Mouse (Mus musculus): ENCODE data around the gene Lrrc1. TPM values are rescaled to one million over a fixed set of nuclear protein-coding genes. Genes with fewer than 3 reads are reported as not detected.
A peak's percentile ranks its signal among the peaks of the same experiment; 100 is the strongest.

Gene Lrrc1
- polyA plus RNA-seq, 2 experiments from 2014 or later: 2.2 to 3.6 TPM

DNA sequence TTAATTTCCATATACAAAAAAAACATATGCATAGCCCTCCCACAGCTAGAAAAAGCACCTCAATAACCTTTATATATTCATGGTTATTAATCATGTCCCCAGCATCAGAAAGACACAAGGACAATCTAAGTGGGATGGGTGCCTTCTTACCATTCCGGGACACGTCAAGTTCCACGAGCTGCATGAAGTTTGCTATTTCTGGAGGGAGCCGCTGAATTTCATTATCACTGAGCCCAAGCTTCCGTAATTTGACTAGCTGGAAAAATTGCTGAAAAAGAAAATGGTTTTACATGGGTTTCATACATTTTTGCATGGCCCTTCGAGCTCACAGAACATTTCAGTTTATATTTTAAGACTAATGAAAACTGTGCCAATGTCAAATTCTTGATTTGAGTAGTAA, 45.6 kb downstream of the Lrrc1 start:
- ATAC-seq: no peak

DNA sequence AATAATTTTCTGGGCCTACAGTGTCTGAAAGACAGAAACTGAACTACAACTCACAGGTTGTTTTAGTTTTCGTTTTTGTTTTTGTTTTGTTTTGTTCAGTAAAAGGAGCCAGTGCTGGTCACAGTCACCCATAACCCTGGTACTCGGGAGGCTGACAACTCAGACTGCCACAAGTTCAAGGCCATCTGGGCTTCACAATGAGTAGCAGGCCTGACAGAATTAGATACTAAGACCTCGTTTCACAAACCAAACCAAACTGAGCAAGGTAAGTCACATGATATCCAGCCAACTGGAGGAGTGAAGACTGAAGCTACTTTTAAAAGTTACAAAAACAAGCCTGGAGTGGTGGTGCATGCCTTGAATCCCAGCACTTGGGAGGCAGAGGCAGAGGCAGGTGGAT, 46.3 kb downstream of the Lrrc1 start:
- no peak for ATAC-seq

DNA sequence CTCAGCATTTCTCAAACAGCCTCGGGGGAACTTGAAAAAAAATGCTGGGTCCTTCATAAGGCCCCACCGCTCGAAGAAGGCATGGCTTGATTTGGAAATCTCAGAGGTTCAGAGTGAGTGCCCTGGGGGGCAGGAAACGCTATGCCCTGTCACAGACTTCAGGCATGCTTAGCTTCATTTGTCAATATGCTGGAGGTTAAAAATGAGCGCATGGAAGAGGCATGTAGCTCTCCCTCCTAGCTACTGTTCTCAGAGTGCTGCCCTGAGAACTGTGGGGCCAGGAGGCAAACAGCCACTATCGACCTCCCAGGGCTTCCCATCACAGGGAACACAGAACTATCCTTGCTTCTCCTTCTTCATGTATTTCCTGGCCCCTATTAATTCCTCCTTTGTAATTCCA, 47.5 kb downstream of the Lrrc1 start:
- no peak for ATAC-seq

DNA sequence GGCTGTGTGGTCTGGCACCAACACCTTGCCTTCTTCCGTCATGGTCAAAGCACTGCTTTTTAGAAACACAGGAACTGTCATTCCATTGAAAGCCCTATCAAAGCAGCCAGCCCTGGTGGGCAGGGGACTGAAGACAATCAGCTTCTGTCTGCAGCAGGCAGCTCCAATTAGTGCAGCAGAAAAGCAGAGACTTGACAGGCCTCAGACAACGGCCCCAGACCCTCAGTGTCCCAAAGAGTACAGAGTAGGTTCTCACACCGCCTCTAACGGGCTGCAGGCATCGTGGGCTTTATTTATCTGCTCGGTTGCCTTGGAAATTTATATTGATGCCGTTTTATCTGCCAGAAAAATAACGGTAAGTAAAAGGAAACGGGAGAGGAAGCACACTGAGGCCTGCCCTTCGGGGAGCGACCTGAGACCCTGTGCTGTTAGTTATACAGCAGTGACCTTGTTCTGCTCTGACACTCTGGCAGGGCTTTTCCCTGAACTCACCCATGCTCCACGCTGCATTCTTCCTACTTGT, 48.1 kb downstream of the Lrrc1 start:
- ATAC-seq: no peak

DNA sequence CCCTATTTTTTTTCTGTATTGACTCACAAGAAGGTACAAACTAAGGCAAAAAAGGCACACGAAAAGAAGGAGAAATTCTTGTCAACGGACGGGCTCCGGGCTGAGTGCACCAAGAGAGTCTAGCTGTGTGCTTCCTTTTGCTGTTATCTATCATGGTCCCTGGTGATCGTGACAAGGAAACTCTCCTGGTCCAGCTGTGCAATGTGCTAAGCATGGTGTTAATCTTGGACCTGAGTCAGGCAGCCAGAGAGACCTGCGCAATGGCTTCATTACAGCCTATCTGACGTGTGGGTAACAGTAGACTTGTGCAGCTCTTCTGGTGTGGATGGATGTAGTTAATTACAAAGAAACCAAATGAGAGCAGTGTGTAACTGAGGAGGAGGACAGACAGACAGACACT, 50.4 kb downstream of the Lrrc1 start:
- ATAC-seq: no peak

DNA sequence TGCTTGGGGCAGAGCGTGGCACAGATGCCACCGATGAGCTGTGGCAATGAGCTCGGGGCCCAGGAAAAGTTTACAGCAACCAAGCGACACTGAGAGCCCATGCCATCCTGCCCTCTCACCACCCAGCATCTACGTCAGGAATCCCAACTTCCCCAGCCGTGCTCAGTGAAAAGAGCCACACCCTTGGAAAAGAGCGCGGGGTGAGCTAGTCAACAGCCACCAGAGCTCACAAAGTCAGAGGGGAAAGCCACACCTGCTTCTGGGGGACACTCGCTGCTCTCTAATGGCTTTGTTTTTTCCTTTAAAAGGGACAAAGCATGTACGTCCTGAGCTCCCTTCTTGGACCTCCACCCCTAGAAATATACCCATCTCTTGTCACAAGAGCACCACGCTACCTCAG, 56.1 kb downstream of the Lrrc1 start:
- ATAC-seq: no peak

DNA sequence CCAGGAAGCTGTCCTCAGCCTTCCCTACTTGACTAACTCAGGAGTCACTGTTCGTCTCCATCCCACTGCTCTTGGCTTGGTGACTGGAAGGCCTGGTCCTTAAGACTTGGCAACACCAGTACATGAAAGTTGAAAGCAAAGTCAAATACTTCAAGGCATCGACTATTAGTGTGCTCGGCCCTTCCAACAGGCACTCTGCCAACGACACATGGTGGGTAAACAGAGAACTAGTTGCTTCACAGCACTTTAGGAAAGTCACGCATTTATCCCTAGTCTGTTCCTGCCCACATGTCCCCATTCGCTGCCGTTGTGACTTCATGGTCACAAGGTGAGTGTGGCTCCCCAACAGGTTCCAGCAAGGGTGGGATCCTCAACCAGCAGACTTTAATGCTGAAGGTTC, 57.2 kb downstream of the Lrrc1 start:
- no peak for ATAC-seq

DNA sequence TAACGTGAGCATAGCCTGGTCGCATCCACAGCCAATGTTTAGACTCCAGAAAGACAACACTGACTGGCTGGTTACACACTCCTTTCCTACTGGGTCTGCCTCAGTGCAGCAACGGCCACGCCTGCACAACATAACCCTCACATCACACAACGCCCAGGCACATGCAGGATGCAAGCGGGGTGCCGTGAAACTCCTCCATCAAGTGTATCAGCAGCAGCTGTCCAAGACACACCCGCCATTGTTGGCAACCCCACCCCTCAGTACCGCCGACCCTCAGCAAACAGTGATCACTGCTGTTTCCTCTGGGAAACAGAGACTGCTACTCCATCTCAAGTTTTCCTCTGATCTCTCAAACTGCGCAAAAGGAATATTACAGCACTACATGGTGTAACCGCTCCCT, 58.8 kb downstream of the Lrrc1 start:
- ATAC-seq: no peak

DNA sequence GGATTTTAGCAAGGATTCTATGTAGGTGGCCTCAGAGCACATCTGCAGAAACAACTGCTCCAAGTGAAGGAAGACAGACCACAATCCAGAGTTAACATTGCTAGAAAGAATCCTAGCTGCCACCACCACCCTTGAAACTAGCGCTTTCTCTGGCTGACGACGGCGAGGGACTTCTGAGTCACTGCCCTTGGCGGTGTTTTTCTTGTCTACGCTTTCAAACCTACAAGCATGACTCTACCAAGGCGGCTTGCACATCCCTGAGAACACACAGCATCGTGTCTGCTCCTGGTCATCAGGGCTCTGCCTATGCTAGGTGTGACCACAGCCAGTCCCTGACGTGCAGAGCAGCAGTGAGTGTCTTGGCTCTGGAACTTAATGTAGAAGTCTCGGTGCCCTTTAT, 59.9 kb downstream of the Lrrc1 start:
- no peak for ATAC-seq

DNA sequence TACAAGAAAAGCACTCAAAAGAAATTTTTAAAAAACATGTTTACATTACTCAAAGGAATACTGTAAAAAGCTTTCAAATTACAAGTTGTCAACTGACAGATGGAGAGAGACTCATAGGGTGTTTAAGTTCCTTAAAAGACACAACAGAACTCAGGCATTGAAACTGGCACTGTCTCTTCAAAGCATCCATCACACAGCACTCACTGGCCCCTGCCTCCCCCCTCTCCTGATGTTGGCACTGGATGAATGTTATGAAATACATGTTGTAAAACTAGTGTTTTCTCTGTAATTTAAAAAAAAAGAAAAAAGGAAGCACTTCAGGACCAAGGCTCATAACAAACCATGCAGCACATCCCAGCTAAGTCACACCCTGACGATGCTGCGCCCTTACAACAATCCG, 61.1 kb downstream of the Lrrc1 start:
- no peak for ATAC-seq

DNA sequence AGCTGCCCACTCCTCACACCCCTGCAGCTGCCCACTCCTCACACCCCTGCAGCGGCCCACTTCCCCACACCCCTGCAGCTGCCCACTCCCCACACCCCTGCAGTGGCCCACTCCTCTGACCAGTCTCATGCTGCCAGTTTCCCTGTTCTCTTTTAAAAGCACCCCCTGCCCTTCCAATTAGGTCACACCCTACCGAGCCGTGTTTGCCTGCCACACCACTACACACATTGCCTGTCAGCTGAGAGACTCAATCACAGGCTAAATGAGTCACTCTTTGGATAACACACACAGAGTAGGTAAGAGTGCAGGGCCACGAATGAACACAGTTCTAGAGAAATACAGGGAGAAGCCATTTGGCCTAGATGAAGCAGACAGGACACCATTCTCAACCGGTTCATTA, 62.4 kb downstream of the Lrrc1 start:
- ATAC-seq: no peak

DNA sequence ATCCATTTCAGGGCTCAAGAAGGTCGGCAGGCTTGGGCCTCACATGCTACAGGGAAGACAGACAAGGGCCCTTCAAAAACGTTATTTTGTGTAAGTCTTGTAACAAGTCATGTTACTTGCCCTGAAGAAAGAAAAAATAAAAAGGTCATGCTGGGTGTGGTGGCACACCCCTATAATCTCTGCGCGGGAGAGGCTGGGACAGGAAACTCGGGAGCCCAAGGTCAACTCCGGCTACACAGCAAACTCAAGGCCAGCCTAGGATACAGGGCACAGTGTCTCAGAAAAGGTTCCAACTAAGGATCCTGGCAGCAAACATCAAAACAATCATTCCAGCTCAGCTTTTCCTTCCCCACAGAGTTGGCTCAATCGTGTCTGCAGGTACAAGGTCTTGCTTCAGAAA, 63.3 kb downstream of the Lrrc1 start:
- no peak for ATAC-seq

DNA sequence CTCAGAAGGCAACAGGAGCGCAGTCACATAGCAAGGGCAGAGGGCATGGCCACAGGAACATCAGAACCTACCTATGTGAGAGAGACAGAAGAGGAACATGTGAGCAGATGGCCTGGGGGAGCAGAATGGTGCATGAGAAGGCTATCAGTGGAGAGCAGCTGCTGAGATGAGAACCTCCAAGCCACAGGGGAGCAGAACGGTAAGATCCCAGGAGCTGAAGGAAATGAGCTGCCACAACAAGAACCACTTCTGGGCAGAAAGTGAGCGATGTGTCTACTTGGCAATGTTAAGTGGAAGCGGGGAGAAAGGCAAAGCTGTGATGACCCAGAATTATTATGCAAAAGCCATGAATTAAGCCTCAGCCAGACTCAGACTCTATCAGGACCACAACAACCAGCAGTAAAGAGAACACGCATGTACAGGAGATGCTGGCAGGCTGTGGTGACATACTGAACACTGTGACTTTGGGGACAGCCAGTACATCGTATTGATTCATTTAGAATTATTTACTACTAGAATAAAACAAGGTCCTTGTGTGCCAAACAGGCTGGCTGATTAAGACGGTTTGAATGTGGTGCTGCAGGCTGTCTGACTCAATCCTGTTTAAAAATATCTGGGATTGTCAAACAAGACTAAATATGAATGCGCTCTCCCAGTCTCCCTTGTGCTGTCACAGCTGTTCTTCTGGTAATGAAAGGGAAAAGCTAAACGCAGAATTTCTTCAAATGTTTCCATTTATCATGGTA, 63.9 kb downstream of the Lrrc1 start:
- ATAC-seq: no peak

DNA sequence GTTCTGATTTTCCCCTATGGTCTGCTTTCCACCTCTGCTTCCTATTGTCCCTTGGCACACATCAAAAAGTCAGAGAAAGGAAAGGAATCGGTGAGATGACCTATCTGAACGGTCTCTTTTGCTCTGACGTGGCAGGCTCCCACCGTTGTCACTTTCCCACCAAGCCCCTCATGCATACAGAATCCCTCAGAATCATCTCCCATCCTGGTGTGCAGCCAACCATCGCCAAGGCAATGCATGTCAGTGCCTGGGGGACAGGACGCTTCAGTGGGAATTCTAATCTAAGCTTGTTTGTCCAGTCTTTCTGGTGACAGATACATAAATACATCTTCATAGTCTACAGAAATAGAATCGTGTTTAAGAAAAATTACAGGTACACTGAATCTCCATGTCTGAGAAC, 64.7 kb downstream of the Lrrc1 start:
- no peak for ATAC-seq

DNA sequence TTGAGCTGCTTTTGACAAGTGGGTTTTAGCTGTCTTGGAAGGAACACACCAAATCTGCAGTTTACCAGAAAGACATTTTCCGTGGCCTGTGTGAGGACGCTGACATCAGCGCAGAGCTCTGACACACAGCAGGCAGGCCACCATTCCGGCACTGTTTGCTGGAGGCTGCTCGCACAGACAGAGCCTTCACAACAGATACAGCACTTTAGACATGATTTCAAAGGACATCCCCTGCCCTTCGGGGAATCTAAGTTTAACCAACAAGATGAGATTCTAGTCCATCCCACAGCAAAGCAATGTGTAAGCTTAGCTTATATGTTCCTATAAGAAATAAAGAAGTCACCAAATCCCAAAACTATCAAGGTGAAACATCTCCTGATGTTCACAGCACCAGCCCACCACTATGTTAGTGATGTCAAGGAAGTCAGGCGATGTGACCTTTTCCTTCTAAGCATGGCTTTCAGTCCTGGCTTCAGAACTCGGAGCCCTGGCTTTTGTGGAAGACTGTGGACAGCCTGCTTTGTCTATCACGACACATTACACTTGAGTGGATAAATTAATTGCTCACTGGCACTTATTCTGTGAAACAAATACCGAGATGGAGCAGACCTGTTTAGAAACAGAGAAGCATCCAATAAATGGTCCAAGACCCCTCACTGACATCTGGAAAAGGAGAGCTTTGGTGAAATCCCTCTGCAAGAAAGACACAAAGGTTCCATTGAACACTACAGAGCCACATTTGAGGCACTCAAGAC, 66.3 kb downstream of the Lrrc1 start:
- no peak for ATAC-seq

DNA sequence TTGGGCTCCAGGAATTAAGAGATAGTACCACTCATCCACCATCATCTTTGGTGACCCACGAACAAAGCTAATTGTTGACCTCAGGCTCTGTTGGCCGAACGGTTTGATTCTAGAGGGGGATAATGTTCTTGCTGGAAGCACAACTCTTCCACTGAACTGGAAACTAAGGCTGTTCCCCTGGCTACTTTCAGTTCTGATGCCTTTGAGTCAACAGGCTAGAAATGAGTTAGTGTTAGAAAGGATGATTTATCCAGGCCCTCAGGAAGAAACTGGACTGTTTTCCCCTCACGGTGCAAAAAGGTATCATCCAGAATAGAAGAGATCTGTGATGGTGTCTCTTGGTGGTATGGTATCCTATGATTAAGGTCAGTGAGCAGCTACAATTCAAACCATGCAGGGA, 70.1 kb downstream of the Lrrc1 start:
- ATAC-seq: no peak

DNA sequence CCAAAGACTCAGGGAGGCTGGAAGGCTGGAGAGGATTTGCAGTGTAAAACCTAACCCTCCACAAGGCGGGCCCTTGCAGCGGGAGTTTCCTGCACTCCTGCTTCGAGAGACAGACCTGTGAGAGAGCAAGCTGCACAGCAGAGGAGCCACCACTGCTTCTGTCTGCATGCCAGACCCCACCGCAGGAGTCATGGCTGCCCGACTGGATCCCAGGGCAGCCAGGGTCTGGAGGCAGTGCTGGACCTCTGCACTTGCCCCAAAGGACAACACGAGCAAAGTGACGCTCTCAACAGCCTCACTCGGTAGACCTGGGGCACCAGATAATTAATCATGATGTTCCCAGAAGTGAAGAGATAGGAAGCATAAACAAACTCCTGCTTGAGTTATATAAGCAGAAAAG, 72.1 kb downstream of the Lrrc1 start:
- ATAC-seq: no peak

DNA sequence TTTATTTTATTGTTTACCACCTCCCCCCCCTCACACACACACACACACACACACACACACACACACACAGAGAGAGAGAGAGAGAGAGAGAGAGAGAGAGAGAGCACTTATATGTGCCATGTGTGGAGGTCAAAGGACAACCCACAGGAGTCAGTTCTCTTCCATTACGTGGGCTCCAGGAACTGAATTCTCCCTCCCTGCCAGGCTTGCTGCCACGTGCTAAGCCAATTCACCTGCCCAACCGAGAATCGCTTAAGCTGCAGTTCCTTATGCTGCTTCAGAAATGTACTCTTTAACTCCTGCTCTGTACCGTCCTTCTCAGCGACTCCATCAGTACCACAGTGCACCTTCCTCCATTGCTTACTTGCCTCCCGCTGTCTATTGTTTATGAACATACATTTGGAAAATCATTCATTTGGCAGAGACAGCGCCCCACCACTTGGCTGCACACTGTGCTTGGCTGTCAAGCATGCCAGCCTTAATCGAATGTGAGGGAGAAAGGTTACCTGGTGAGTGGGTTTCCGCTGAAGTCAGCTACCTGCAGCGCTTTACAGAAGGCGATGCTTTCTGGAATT, 72.9 kb downstream of the Lrrc1 start:
- no peak for ATAC-seq

DNA sequence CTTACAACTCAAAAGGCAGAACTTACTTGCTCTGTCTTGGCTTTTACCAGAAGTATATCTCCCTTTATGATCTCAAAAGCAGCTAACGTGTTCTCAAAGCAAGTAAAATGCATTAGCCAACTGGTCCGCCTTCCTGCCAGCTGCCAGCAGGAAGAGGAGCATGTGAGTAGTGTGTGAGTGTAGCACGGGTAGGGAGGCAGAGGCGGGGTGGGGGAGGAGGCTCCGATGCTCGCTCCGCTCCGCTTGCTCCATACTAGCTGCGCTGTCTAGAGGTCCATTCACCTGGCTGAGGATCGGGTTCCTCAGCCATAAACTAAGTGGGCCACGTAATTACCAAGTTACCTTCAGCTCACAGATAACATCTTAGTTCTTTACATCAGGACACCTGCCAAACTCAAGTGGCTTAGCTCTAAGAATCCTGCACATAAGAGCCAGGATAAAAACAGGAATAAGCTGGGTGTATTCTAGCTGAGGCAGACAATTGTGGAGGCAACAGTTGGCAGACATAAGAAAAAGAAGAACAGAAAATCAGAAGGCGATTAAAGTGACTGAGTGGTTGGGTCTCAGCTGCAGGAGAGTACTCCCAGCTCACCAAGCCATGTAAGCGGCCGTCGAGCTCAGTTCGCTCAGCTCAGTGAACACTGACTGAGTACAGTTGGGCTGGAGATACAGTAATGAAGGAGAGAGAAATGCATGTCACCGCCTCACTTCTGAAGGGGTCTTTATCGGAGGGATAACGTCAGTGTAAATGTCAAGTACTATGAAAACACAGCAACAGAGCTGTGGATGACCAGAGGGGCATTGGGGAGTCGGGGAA, 74.7 kb downstream of the Lrrc1 start:
- peak; percentile 64 for ATAC-seq

DNA sequence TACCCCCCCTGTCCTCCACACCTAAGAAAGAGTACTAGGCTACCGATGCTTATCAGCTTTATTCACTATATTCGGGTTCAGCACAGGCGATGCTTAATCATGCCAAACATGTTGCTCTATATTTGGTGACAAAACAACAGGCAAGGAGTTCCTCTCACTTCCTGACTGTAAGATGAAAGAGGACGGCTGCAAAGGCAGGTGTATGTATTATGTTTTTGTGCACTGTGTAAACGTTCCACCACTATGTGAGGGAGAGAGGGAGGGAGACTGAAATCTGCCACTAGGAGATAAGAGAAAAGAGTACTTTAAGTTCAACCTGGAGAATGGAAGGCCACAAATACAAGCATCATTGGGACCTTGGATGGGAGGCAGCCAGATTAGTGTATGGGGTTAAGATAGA, 77.7 kb downstream of the Lrrc1 start:
- ATAC-seq: peak; percentile 26

DNA sequence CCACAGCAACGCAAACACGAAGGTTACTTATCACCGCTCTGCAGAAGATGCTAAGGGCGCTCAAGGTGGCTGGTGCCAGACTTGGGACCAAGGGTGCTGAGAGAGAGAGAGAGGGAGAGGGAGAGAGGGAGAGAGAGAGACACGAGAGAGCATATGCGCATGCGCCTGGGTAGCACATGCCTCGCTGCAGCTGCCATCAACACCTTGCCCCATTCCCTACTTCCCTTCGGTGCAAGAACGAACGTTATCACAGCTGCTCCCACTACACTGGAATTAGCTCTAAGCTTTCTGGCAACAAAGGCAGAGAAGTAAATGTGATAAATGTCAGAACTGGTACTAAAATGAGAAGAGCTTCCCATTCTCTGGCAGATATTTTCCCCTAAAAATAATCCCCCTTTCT, 79.3 kb downstream of the Lrrc1 start:
- ATAC-seq: no peak

DNA sequence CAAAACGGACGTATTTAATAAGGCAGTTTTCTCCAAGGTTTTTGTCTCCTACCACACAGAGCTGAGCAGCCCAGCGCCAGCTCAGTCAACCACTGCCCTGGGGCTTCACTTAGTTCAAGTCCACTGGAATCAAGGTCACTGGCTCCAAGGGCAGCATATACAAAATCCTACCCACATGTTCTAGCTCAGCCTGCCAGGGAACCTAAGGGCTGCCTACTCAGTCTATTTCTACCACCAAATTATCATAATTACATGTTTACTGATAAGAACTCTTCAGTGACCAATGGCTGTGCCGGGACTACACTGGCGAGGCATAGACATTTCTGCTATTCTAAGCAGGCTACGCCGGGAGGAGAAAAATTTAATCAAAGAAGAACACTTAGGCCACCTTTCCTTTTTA, 80.8 kb downstream of the Lrrc1 start:
- ATAC-seq: no peak

DNA sequence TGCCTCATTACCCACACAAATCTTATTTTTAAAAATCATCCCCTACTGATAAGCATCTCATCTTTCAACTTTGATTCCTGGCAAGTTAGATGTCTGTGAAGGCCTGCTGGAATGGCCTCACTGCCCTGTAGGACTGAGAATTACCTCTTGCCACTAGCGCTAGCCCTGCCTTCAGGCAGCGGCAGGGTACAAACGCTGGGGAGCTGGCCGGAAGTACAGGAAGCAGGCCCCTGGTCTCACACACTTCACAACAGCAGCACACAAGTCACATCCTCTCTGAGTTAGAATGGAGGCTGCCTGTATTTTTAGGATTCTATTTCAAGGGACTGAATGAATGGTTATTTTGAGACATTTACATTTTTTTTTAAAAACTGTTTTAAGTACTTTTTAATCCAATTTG, 81.5 kb downstream of the Lrrc1 start:
- ATAC-seq: peak; percentile 67
